Mouse (Mus musculus) liver, adult 2 months (tissue): Measurements from ENCODE around the gene H60b.

Source experiments
- CTCF ChIP-seq: fragments of 200-500 bp; IDR thresholded peaks from 2 replicates; pipeline ENCODE4 v1.5.1; 2011; ENCODE audit warnings: low read depth, low read length, control low read depth
- POLR2A ChIP-seq: fragments of 200-500 bp; IDR thresholded peaks from 2 replicates; pipeline ENCODE4 v1.6.1; 2011; ENCODE audit warnings: low read length, control low read depth; ENCODE audit not compliant: insufficient read depth; ENCODE audit errors: extremely low read depth

DNA sequence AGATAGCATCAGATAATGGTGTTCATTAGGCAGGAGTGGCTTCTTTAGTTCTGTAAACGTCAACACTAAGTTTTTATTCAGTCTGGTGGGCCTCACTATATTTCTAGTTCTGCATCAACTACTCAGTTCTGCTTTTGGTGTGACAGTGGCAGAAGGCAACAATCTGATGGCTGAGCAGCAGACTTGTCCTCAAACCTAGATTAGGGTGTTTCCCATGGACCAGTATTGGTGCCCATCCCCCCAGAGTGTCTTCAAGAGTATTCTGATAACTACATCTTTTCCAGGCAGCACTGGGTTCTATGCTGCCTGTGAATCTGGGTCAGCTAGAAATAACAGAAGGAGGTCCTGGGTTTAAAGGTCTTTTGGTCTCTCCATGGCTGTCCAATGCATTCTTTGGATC, 149.8 kb downstream of the H60b start:
- no peak for TF ChIP-seq CTCF
- TF ChIP-seq POLR2A, result no peak
